Mouse (Mus musculus) intestine, postnatal 0 days (tissue): ENCODE measurements around the gene Nfya. TPM values are rescaled to one million over a fixed set of nuclear protein-coding genes. Genes with fewer than 3 reads are reported as not detected.

ENCODE experiments used
- ATAC-seq: fragments of 200-750 bp; cut with Nextera tagmentation; 2 replicates; pipeline ENCODE4 v1.8.0; 2017; ENCODE audit warnings: mild to moderate bottlenecking, moderate TSS enrichment, moderate library complexity
- H3K27ac ChIP-seq: fragments of 300-500 bp; sonication (generic); 2 replicates; pipeline ENCODE4 v1.5.1; 2014; ENCODE audit warnings: mild to moderate bottlenecking, low read depth, low read length, moderate library complexity
- H3K27me3 ChIP-seq: fragments of 300-500 bp; sonication (generic); replicated peaks from 2 replicates; pipeline ENCODE4 v1.6.1; 2014; ENCODE audit warnings: low read length, mixed read lengths; ENCODE audit not compliant: control insufficient read depth, insufficient read depth
- H3K36me3 ChIP-seq: fragments of 300-500 bp; sonication (generic); 2 replicates; pipeline ENCODE4 v1.6.1; 2014; ENCODE audit warnings: mild to moderate bottlenecking, moderate library complexity; ENCODE audit not compliant: control insufficient read depth, insufficient read depth
- H3K4me1 ChIP-seq: fragments of 300-500 bp; sonication (generic); replicated peaks from 2 replicates; pipeline ENCODE4 v1.6.1; 2014; ENCODE audit warnings: antibody characterized with exemption, low read length, mixed read lengths; ENCODE audit not compliant: control insufficient read depth, insufficient read depth
- H3K4me2 ChIP-seq: fragments of 300-500 bp; sonication (generic); replicated peaks from 2 replicates; pipeline ENCODE4 v1.6.1; 2014; ENCODE audit warnings: low read depth, mild to moderate bottlenecking, moderate library complexity
- H3K4me3 ChIP-seq: fragments of 300-500 bp; sonication (generic); 2 replicates; pipeline ENCODE4 v1.5.1; 2014; ENCODE audit warnings: low read depth, low read length
- H3K9ac ChIP-seq: fragments of 300-500 bp; sonication (generic); 2 replicates; pipeline ENCODE4 v1.6.1; 2014; ENCODE audit warnings: mild to moderate bottlenecking, low read depth, low read length
- H3K9me3 ChIP-seq: fragments of 300-500 bp; sonication (generic); 2 replicates; pipeline ENCODE4 v1.6.1; 2016; ENCODE audit warnings: mixed run types; ENCODE audit not compliant: control insufficient read depth
- CTCF ChIP-seq: sonication (generic); IDR thresholded peaks from 2 replicates; pipeline ENCODE4 v1.5.1; 2016; ENCODE audit warnings: low read depth, mild to moderate bottlenecking, control low read depth, antibody characterized with exemption, moderate library complexity
- WGBS: fragments of 180-500 bp; shearing (Covaris S2); extraction: QIAGEN DNeasy Blood & Tissue Kit; methylation state at CpG from one replicate; pipeline ENCODE4 v1.1.7; 2014; 5-methylcytosine and 5-hydroxymethylcytosine counted together
- polyA plus RNA-seq: library from polyadenylated mRNA; unstranded; fragments of >200 nt; fragmentation: Nextera tagmentation; extraction: Ambion mirVana; gene quantifications from 2 replicates; pipeline ENCODE4 v1.2.1, GENCODE M21; 2015

Nfya gene
- polyA plus RNA-seq, 1 experiment from 2014 or later = 3.8 TPM

DNA sequence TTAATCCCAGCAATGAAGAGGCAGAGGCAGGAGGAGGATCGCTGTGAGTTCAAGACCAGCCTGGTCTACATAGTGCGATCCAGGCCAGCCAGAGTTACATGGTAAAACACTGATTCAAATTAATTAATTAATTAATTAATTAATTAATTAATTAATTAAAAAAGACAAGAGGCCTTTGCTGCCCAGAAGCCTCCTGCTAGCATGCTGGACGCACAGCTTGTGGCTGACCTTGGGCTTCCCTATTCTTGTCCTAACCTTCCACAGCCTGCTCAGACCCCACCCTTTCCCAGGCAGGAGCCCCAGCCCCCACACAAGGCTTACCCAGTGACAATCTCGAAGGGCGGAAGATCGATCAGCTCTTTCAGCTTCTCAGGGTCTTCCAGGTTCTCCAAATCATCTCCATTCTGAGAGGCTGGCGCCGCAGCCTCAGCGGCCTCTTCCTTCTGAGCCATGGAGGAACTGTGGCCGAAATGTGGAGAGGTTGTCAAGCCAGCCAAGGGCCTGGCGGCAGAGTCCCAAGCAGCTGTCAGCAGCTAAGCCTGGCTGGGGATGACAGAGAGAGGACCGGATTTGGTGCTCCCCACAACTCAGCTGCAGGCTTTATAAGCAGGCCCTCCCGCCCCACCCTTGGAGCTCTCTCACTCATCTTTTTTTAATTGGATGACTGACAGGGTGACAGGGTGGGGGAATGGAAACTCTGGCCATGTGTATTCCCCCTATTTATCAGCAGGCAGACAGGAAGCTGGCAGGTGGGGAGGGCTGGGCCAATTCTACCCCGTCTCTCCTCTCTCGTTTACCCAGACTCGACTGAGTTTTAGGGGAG, 22.7 kb upstream of the Nfya start, which contains the start of gene Apobec2:
Gene Apobec2, minus strand, starts transcription at position 773 of the 823 bp plus-strand sequence.
- Histone ChIP-seq H3K9ac (no peak within 1 kb of the TSS; the same call in 1 of the 2 replicates), H3K36me3 (no peaks in the 10 kb centered on the region), H3K9me3 (no peaks in the 10 kb centered on the region), H3K4me1 (peaks cover 14% of the 10 kb centered on the region), H3K4me3 (no peak within 1 kb of the TSS), H3K27ac (peak within 1 kb of the TSS; percentile 64; the same call in 1 of the 2 replicates), H3K27me3 (no peaks in the 10 kb centered on the region), H3K4me2 (peak within 1 kb of the TSS; percentile 3; the same call in 1 of the 2 replicates)
- no peak for TF ChIP-seq CTCF
- ATAC-seq = no peak
- 45% methylated on average over 16 of the region's 16 CpGs for WGBS

DNA sequence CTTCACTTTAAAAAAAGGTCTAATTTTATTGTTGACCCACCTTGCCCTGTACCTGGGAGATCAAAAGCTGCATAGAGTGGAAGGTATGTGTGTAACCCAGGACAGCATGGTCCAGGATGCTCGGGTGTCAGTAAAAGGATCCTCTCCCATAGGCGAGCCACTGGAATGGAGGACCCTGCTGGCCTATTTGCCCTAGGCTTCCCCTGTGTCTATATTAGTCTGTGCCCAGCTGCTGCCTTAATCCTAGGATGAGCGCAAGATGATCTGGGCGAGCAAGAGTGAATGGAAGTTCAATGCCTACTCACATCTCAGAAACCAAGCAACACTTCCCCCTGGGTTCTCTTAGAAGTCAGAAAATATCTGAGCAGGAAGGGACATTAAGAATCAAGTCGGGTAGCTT, 21.3 kb upstream of the Nfya start:
- ATAC-seq = no peak
- Histone ChIP-seq H3K4me3 (no peak overlapping the region), H3K9me3 (no peaks in the 10 kb centered on the region), H3K27ac (no peak overlapping the region), H3K9ac (no peak overlapping the region), H3K36me3 (no peaks in the 10 kb centered on the region), H3K4me2 (no peak overlapping the region), H3K27me3 (no peaks in the 10 kb centered on the region), H3K4me1 (peaks cover 17% of the 10 kb centered on the region)
- WGBS = 77% methylated on average over 5 of the region's 5 CpGs
- TF ChIP-seq CTCF = no peak

DNA sequence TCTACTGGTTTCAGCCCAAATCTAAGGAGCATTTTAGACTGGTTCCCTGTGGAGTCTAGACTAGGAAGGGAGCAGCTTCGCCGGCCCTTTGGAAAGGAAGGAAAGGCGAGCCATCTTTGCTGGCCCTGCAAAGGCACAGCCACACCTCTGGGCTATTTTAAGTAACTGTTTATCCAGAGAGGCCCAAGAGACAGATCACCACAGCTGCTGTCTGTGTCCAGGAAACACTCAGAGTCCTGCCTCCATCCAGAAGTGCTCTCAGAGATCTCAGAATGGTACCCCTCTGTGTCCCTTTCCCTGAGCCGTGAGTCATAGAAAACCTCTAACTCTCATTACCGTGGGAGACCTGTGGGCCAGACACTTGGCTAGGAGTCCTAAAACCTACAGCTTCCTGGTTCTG, 20.7 kb upstream of the Nfya start:
- no peak overlapping the region for H3K9ac ChIP-seq

DNA sequence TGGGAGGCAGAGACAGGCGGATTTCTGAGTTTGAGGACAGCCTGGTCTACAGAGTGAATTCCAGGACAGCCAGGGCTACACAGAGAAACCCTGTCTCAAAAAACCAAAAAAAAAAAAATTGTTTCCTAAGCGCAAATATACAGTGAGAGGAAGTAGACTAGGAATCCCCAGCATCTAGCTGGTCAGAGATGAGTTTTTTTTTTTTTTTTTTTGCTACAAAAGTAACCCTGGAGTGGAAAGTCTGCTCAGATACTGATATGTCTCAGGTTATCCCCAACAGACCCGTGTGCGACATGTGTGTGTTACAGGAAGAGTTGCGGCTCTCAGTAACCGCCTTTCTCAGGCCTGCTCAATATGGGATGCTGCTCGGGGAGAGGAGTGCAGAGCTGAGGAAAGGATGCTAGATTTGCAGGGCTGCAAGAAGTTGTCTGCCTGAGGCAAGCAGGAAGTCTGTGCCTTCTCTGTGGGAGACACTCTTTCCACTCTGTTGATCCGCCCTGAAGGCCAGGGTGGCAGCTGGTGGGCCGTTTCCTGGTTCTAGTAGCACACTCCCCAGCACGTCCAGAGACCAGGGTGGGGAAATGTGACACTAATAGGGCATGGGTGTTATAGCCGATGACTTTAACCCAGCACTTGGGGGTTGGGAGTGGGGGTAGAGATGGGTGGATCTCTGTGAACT, 18.3 kb upstream of the Nfya start:
- no peak overlapping the region for H3K9ac ChIP-seq
- H3K4me1 ChIP-seq = peaks cover 18% of the 10 kb centered on the region
- ATAC-seq = 0 out of 2 replicates have a peak, but pooled peaks have one; percentile 9
- no peaks in the 10 kb centered on the region for H3K9me3 ChIP-seq
- H3K4me2 ChIP-seq = no peak overlapping the region
- H3K27ac ChIP-seq = peak overlapping the region; percentile 51
- TF ChIP-seq CTCF = no peak
- H3K4me3 ChIP-seq = no peak overlapping the region
- WGBS = 51% methylated on average over 11 of the region's 11 CpGs
- no peaks in the 10 kb centered on the region for H3K27me3 ChIP-seq
- H3K36me3 ChIP-seq = no peaks in the 10 kb centered on the region

More for the DNA sequence above, 20.7 kb upstream of the Nfya start:
- WGBS = 9% methylated on average over 5 of the region's 5 CpGs
- Histone ChIP-seq H3K9me3 (no peaks in the 10 kb centered on the region), H3K4me3 (no peak overlapping the region), H3K4me2 (peak overlapping the region; percentile 17; the same call in 1 of the 2 replicates), H3K27ac (no peak overlapping the region), H3K27me3 (no peaks in the 10 kb centered on the region), H3K4me1 (peaks cover 18% of the 10 kb centered on the region), H3K36me3 (no peaks in the 10 kb centered on the region)
- no peak for TF ChIP-seq CTCF
- no peak for ATAC-seq

DNA sequence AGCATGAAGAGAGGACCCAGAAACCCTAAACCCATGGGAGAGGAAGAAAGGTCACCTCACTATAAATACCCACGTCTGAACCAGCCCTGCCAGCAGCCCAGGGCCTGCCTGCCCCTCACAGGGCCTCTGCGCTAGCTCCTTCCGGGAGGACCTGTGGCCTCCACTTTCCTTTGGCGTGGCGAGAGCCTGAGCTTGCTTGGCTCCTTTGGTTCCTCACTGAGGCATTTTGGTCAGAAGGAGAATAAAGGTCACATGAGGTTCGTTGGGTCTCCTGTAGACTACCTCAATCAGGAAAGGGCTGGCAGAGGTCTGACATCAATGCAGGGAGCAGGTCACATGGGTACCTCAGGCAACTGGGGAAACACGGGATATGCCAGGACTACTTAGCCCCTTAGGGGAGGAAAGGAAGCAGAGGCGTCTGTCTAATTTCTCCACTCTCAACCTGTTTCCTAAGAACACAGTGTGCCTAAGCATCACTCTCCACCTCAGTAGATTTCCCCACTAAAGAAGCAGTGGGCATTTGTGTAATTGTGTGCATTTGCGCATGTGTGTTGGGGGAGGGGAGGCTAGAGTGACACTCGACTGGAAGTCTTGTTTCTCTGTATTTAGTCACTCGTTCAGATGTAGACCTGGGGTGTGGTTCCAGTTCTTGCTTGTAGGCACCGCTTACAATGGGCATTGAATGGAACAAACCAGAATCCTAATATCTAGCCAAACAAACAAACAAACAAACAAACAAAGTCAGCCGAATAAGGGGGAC, 17.5 kb upstream of the Nfya start:
- Histone ChIP-seq H3K27ac (peak overlapping the region; percentile 51), H3K4me3 (no peak overlapping the region), H3K4me1 (peaks cover 18% of the 10 kb centered on the region), H3K9ac (no peak overlapping the region), H3K36me3 (no peaks in the 10 kb centered on the region), H3K4me2 (no peak overlapping the region), H3K9me3 (no peaks in the 10 kb centered on the region), H3K27me3 (no peaks in the 10 kb centered on the region)
- 42% methylated on average over 13 of the region's 13 CpGs for WGBS
- TF ChIP-seq CTCF = no peak
- peak; percentile 47 for ATAC-seq
